Mouse (Mus musculus): ENCODE measurements around the gene Creg1.

DNA sequence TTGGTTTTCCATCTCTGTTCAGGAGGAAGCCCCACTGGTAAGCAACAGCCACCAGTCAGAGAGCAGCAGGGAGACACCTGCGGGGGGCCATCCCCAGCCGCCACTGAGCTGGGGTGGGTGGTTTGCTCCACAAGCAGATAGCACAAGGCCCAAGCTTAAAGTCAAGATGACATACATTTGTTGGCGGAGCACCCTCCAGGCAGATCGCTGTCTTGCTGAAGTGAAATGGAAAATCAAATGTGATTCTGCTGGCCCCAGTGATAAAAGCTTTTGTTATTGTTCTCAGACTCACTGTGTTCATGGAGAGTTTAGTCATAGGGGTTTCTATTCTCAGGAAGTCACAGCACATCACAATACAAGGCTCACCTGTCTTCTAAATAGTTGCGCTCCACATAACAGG lies 39.6 kb downstream of the Creg1 start:
- TF ChIP-seq POLR2A (IDR thresholded peaks at IDR 0.05; ENCODE audit: insufficient read depth, low read depth, low read length) = no peak
- no peak for TF ChIP-seq CTCF (IDR thresholded peaks at IDR 0.05; ENCODE audit: insufficient read depth, low read depth, low read length)
